Mouse (Mus musculus) ES-E14 (cell line): ENCODE data around the gene C530008M17Rik. TPM values are rescaled to one million over a fixed set of nuclear protein-coding genes. Genes with fewer than 3 reads are reported as not detected.
A peak's percentile ranks its signal among the peaks of the same experiment; 100 is the strongest.

Source experiments
- DNase-seq: peaks from one replicate; pipeline ENCODE4 v3.0.0-alpha.2; 2013; ENCODE audit warnings: low read depth, low spot score
- H3K27ac ChIP-seq: 2 replicates; pipeline ENCODE4 v1.5.1; 2012; ENCODE audit warnings: low read depth, mild to moderate bottlenecking, low read length, moderate library complexity, mixed read lengths; ENCODE audit not compliant: poor library complexity, insufficient read depth, severe bottlenecking
- H3K36me3 ChIP-seq: 2 replicates; pipeline ENCODE4 v1.6.1; 2012; ENCODE audit warnings: mild to moderate bottlenecking, low read length, moderate library complexity, mixed read lengths; ENCODE audit not compliant: control insufficient read depth, poor library complexity, insufficient read depth, severe bottlenecking
- H3K4me1 ChIP-seq, 2 experiments: fragments of 150-350 bp in 1 of 2; sonication (generic) in 1 of 2; 2 replicates each; pipeline ENCODE4 v1.6.1; 2012; ENCODE audit warnings: low read length in 2 of 2, mild to moderate bottlenecking in 1 of 2, mixed read lengths in 1 of 2; ENCODE audit not compliant: control insufficient read depth in 2 of 2, insufficient read depth in 2 of 2, poor library complexity in 1 of 2
- H3K4me3 ChIP-seq, 2 experiments: fragments of 150-350 bp in 1 of 2; sonication (generic) in 1 of 2; 2 replicates each; pipeline ENCODE4 v1.5.1; 2012; ENCODE audit warnings: low read length in 2 of 2, low read depth in 1 of 2, mild to moderate bottlenecking in 1 of 2, mixed read lengths in 1 of 2; ENCODE audit not compliant: insufficient read depth in 1 of 2, poor library complexity in 1 of 2, severe bottlenecking in 1 of 2
- H3K9ac ChIP-seq: 2 replicates; pipeline ENCODE4 v1.6.1; 2012; ENCODE audit warnings: low read depth, mild to moderate bottlenecking, low read length, mixed read lengths; ENCODE audit not compliant: poor library complexity, insufficient read depth, severe bottlenecking
- H3K9me3 ChIP-seq: fragments of 150-350 bp; sonication (generic); 2 replicates; pipeline ENCODE4 v1.6.1; 2012; ENCODE audit warnings: low read depth, mild to moderate bottlenecking, low read length; ENCODE audit not compliant: control insufficient read depth, insufficient read depth
- CHD2 ChIP-seq: IDR thresholded peaks from 2 replicates; pipeline ENCODE4 v1.6.1; 2014; ENCODE audit warnings: mild to moderate bottlenecking, low read depth, low read length, inconsistent platforms
- HCFC1 ChIP-seq: IDR thresholded peaks from 2 replicates; pipeline ENCODE4 v1.6.1; 2012; ENCODE audit warnings: low read length, inconsistent platforms, borderline replicate concordance; ENCODE audit not compliant: insufficient read depth
- MAFK ChIP-seq: IDR thresholded peaks from 2 replicates; pipeline ENCODE4 v1.6.1; 2014; ENCODE audit warnings: mild to moderate bottlenecking, low read depth, low read length, inconsistent platforms; ENCODE audit not compliant: insufficient read depth
- ZC3H11A ChIP-seq: IDR thresholded peaks from 2 replicates; pipeline ENCODE4 v1.6.1; 2012; ENCODE audit warnings: low read depth, mild to moderate bottlenecking, inconsistent platforms, low read length, borderline replicate concordance
- ZNF384 ChIP-seq: IDR thresholded peaks from 2 replicates; pipeline ENCODE4 v1.6.1; 2012; ENCODE audit warnings: low read depth, low read length, inconsistent platforms
- in situ Hi-C, 2 experiments: fragments of 600-800 bp; cut with MboI; formaldehyde crosslinking; loops; one replicate each; pipeline ENCODE4 v1.15.1; 2025; ENCODE audit warnings: low sequenced_read_pairs in 2 of 2, inconsistent platforms in 1 of 2; ENCODE audit not compliant: unreplicated experiment in 2 of 2
- total RNA-seq: library from RNA; depleted of rRNA; stranded (reverse); fragments of 300-350 nt; gene quantifications from 2 replicates; pipeline ENCODE4 v1.2.3, GENCODE M21; 2012

Gene C530008M17Rik
- total RNA-seq, 1 experiment = 1.1 TPM

DNA sequence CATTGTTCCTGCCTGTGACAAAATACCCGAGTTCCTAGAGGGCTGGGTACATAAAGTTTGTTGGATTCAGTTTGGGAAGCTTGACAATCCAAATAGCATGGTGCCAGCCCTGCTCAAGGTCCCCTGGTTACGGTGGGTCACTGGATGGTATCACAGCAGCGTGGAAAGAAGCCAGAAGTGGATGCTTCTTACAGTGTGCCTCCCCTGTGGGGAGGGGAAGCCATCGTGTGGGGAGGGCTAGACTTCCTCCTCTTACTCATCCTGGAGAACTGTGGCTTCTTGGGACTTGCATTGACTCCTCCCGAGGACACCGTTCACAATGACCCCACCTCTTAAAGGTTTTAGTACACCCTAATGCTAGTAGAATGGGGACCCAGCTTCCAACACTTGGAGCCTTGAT, 183.5 kb downstream of the C530008M17Rik start:
- Histone ChIP-seq H3K27ac (no peak overlapping the region), H3K4me1 (no peaks in the 10 kb centered on the region; a peak in 1 of 4 replicates), H3K9ac (no peak overlapping the region), H3K9me3 (no peaks in the 10 kb centered on the region), H3K36me3 (no peaks in the 10 kb centered on the region), H3K4me3 (no peak overlapping the region)
- TF ChIP-seq MAFK (no peak), ZNF384 (no peak), HCFC1 (no peak), CHD2 (no peak), ZC3H11A (no peak)
- no peak for DNase-seq
- in situ Hi-C loops = no loop called here

DNA sequence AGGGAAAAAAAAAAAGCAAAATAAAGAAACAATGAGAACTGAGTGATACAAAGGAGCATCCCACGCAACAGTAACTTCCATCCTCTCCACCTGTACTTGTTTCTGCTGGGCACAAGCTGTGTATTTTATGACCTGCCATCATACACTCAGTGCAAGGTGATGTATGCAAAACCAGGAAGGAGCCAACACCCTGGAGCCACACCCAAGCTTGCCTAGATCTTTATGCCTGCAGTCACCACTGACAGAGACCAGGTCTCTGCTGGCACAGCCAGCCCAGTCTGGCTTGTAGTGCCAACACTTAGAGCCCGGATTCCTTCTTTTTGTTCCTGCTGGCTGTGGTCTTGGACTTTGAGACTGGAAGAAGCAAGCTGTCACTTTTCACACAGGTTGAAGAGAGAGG, 185.5 kb downstream of the C530008M17Rik start:
- TF ChIP-seq HCFC1 (no peak), CHD2 (no peak), ZC3H11A (no peak)
- Histone ChIP-seq H3K9ac (no peak overlapping the region), H3K4me1 (no peaks in the 10 kb centered on the region; a peak in 1 of 4 replicates), H3K36me3 (no peaks in the 10 kb centered on the region), H3K27ac (no peak overlapping the region), H3K9me3 (no peaks in the 10 kb centered on the region), H3K4me3 (no peak overlapping the region)
- in situ Hi-C loops = no loop called here
- no peak for DNase-seq

DNA sequence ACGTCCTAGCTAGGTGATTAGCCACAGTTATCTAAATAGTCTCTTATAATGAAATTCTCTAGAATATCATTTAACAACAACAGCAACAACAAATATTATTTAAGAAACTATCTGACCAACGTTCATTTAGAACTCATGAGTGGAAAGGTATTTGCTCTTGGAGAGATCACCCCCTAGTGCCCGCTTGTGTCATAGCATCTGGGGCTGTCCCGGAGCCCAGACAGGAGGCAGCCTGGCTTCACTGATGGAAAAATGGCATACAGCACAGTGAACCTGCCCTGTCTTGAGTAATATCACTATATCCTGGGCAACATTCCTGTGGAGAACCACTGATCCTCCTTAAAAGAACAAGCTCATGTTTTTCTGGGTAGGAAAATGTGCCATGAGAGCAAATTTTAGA, 187.1 kb downstream of the C530008M17Rik start:
- no peak for DNase-seq
- in situ Hi-C loops = no loop called here
- TF ChIP-seq CHD2 (no peak), ZC3H11A (peak; percentile 42; the same call in 1 of the 2 replicates), ZNF384 (no peak), HCFC1 (no peak)

DNA sequence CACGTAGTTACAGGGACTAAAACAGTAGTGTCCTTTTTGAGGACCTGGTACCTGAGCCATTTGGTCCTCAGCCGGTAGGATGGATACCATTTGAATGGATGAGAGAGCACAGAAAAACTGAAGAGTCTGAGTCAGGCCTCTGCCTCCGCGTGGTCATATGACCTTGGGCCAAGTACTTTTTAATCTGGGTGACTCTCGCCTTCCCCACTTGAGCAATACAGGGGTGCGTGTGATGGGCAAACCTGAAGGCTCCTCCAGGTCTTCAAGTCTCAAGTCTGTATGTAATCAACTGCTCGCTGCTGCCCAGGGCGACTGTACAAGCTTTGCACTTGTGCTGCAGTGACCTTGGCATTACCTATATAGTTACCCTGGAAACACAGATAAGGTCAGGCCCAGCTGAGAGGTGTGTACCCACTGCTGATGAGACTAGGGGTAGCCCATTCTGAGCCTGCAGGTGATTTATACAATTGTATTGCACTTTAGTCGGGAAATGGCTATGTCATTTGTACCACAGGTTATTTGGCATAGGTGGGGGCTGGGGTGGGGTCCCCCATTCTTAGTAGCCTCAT, 187.6 kb downstream of the C530008M17Rik start:
- Histone ChIP-seq H3K27ac (no peak overlapping the region), H3K4me3 (no peak overlapping the region), H3K4me1 (peaks cover 0 to 2% of the 10 kb centered on the region in 2 experiments; a peak in 1 of 4 replicates), H3K36me3 (no peaks in the 10 kb centered on the region), H3K9ac (no peak overlapping the region), H3K9me3 (no peaks in the 10 kb centered on the region)
- no peak for DNase-seq
- TF ChIP-seq MAFK = no peak
- TF ChIP-seq ZNF384 = no peak
- TF ChIP-seq HCFC1 = no peak
- TF ChIP-seq ZC3H11A = no peak
- TF ChIP-seq CHD2 = no peak
- in situ Hi-C loops = no loop called here

More for the DNA sequence above, 187.1 kb downstream of the C530008M17Rik start:
- Histone ChIP-seq H3K9me3 (no peaks in the 10 kb centered on the region), H3K4me1 (peaks cover 0 to 2% of the 10 kb centered on the region in 2 experiments; a peak in 1 of 4 replicates), H3K4me3 (no peak overlapping the region), H3K27ac (no peak overlapping the region), H3K9ac (no peak overlapping the region), H3K36me3 (no peaks in the 10 kb centered on the region)
